9 mouse cellular contexts compared by ENCODE assay signal in genomic region chr4:137085083-137085810, GRCm38 (mm10). TPM values are rescaled to one million over a fixed set of nuclear protein-coding genes. Genes with fewer than 3 reads are reported as not detected.
DNase-seq lines count a peak whose midpoint lies in the region; ATAC-seq lines count a peak whose summit lies in the region.
"Had no signal": no experiment of that assay in that cellular context is flagged by ENCODE, and none has a peak within 500 bp of the region (broad histone marks: within the 10 kb centered on the region; RNA-seq: fewer than 3 reads in every experiment).

No protein-coding gene starts in this region.

- H3K27me3 ChIP-seq in hindbrain, embryonic 11.5 days (ENCODE audit: control insufficient read depth, insufficient read depth, low read length), result no peaks in the 10 kb centered on the region
- H3K27me3 ChIP-seq in hindbrain, embryonic 12.5 days, result peaks cover 5% of the 10 kb centered on the region; the same call in 1 of the 2 replicates
- H3K27me3 ChIP-seq in limb, embryonic 11.5 days (ENCODE audit: control insufficient read depth, insufficient read depth, low read length), result no peaks in the 10 kb centered on the region

- 51% methylated on average over 18 of the region's 18 CpGs for WGBS in hindbrain, embryonic 11.5 days
- 53% methylated on average over 18 of the region's 18 CpGs for WGBS in hindbrain, embryonic 12.5 days
- 15% methylated on average over 18 of the region's 18 CpGs for WGBS in limb, embryonic 11.5 days

- H3K4me3 ChIP-seq in hindbrain, embryonic 11.5 days (ENCODE audit: low read depth, low read length), result no peak overlapping the region
- H3K4me3 ChIP-seq in hindbrain, embryonic 12.5 days, result no peak overlapping the region
- H3K4me3 ChIP-seq in limb, embryonic 11.5 days (ENCODE audit: low read depth, low read length), result no peak overlapping the region
- H3K4me3 ChIP-seq: erythroblast, embryonic 14.5 days had no signal

- H3K4me2 ChIP-seq in hindbrain, embryonic 11.5 days (replicated peaks; ENCODE audit: low read depth, low read length), result no peak overlapping the region
- H3K4me2 ChIP-seq in hindbrain, embryonic 12.5 days (replicated peaks), result no peak overlapping the region
- H3K4me2 ChIP-seq in limb, embryonic 11.5 days (ENCODE audit: low read depth, severe bottlenecking), result peak overlapping the region; percentile 18

- DNase-seq in hindbrain, embryonic 11.5 days (ENCODE audit: low spot score), result peak; percentile 21
- DNase-seq in urinary bladder, postnatal 14 days (ENCODE audit: low spot score), result peak; percentile 22
- no peak for DNase-seq in urinary bladder, postnatal 10 days (ENCODE audit: low spot score)
- peak; percentile 76 for DNase-seq in limb, embryonic 11.5 days (ENCODE audit: low spot score)
- no peak for DNase-seq in thymus, postnatal 10 days (ENCODE audit: low spot score in 2 of 2)
- no peak for DNase-seq in kidney, postnatal 36 days
- no peak for DNase-seq in heart, adult 8-10 months (ENCODE audit: low spot score)

- no peaks in the 10 kb centered on the region for H3K9me3 ChIP-seq in hindbrain, embryonic 11.5 days (ENCODE audit: control insufficient read depth, low read length)
- H3K9me3 ChIP-seq in hindbrain, embryonic 12.5 days (replicated peaks), result no peaks in the 10 kb centered on the region
- no peaks in the 10 kb centered on the region for H3K9me3 ChIP-seq in limb, embryonic 11.5 days (ENCODE audit: control insufficient read depth, low read length)

- no peak overlapping the region for H3K9ac ChIP-seq in hindbrain, embryonic 11.5 days (ENCODE audit: low read depth, low read length)
- H3K9ac ChIP-seq in hindbrain, embryonic 12.5 days, result no peak overlapping the region
- H3K9ac ChIP-seq in limb, embryonic 11.5 days (ENCODE audit: low read length), result no peak overlapping the region

- no peaks in the 10 kb centered on the region for H3K36me3 ChIP-seq in hindbrain, embryonic 11.5 days (ENCODE audit: control insufficient read depth, insufficient read depth, low read length)
- no peaks in the 10 kb centered on the region for H3K36me3 ChIP-seq in hindbrain, embryonic 12.5 days
- no peaks in the 10 kb centered on the region for H3K36me3 ChIP-seq in limb, embryonic 11.5 days (ENCODE audit: control insufficient read depth, insufficient read depth, low read length)

- H3K27ac ChIP-seq in hindbrain, embryonic 11.5 days (ENCODE audit: low read depth, low read length), result no peak overlapping the region
- H3K27ac ChIP-seq in hindbrain, embryonic 12.5 days, result no peak overlapping the region
- H3K27ac ChIP-seq in limb, embryonic 11.5 days (replicated peaks; ENCODE audit: low read depth, low read length), result 0 out of 2 replicates have a peak overlapping the region, but pooled peaks have one; percentile 36

- no peaks in the 10 kb centered on the region for H3K4me1 ChIP-seq in hindbrain, embryonic 11.5 days (replicated peaks; ENCODE audit: control insufficient read depth, insufficient read depth, low read length)
- H3K4me1 ChIP-seq in hindbrain, embryonic 12.5 days, result peaks cover 8% of the 10 kb centered on the region; the same call in 1 of the 2 replicates
- H3K4me1 ChIP-seq in limb, embryonic 11.5 days (ENCODE audit: control insufficient read depth, insufficient read depth, low read length), result peaks cover 16% of the 10 kb centered on the region

- ATAC-seq in hindbrain, embryonic 11.5 days (ENCODE audit: low FRiP score), result no peak
- no peak for ATAC-seq in hindbrain, embryonic 12.5 days (ENCODE audit: low FRiP score)
- ATAC-seq in limb, embryonic 11.5 days (ENCODE audit: insufficient number of reproducible peaks, low FRiP score, low TSS enrichment, low read depth), result peak; percentile 62

RNA-seq across cellular contexts. Expression of gene Zbtb40, which starts 36.6 kb away (rescaled TPM):
- polyA plus RNA-seq in hindbrain, embryonic 11.5 days (2014; fragmentation: Nextera tagmentation; extraction: Ambion mirVana), result 3.5 and 4.1 TPM in 2 replicates
- polyA plus RNA-seq in hindbrain, embryonic 12.5 days (2016; fragmentation: Nextera tagmentation; extraction: Ambion mirVana), result 6.0 and 7.2 TPM in 2 replicates
- polyA plus RNA-seq in limb, embryonic 11.5 days (2014; fragmentation: Nextera tagmentation; extraction: Ambion mirVana), result 5.1 and 6.0 TPM in 2 replicates
- 1 to 10 TPM; 5.6 to 9.3 (median 7.1) TPM for total RNA-seq in heart, adult 8-10 months (2022)

Comparison
In these comparisons a context has a peak if more than half of its experiments do, and no peak if none do; other contexts are left out.
1. DNase-seq: peak in hindbrain, embryonic 11.5 days (single experiment), urinary bladder, postnatal 14 days (single experiment) and limb, embryonic 11.5 days (single experiment); none in urinary bladder, postnatal 10 days (single experiment), thymus, postnatal 10 days (0 of 2), kidney, postnatal 36 days (0 of 2) and heart, adult 8-10 months (single experiment).